ENCODE assay signal across 8 mouse cellular contexts in genomic region chr17:66276778-66277177, GRCm38 (mm10).
DNase-seq lines count a peak whose midpoint lies in the region; ATAC-seq lines count a peak whose summit lies in the region.

No protein-coding gene starts in this region.

- peaks cover 14% of the 10 kb centered on the region for H3K4me1 ChIP-seq in hindbrain, embryonic 16.5 days (ENCODE audit: control insufficient read depth, insufficient read depth, low read depth, low read length)
- peaks cover 22% of the 10 kb centered on the region for H3K4me1 ChIP-seq in neural tube, embryonic 13.5 days (replicated peaks)

- no peak overlapping the region for H3K9ac ChIP-seq in hindbrain, embryonic 16.5 days (ENCODE audit: low read depth, low read length)
- no peak overlapping the region for H3K9ac ChIP-seq in neural tube, embryonic 13.5 days

- peak overlapping the region; percentile 10; the same call in 1 of the 2 replicates for H3K4me2 ChIP-seq in hindbrain, embryonic 16.5 days (ENCODE audit: low read length)
- H3K4me2 ChIP-seq in neural tube, embryonic 13.5 days = peak overlapping the region; percentile 21; the same call in 1 of the 2 replicates

- H3K36me3 ChIP-seq in hindbrain, embryonic 16.5 days (ENCODE audit: control insufficient read depth, insufficient read depth, low read length) = no peaks in the 10 kb centered on the region
- no peaks in the 10 kb centered on the region for H3K36me3 ChIP-seq in neural tube, embryonic 13.5 days

- no peaks in the 10 kb centered on the region for H3K27me3 ChIP-seq in hindbrain, embryonic 16.5 days (replicated peaks; ENCODE audit: control insufficient read depth, insufficient read depth, low read length)
- no peaks in the 10 kb centered on the region for H3K27me3 ChIP-seq in neural tube, embryonic 13.5 days

- peak; percentile 94 for ATAC-seq in hindbrain, embryonic 16.5 days
- ATAC-seq in neural tube, embryonic 13.5 days (ENCODE audit: low read depth) = peak; percentile 86

- H3K4me3 ChIP-seq in hindbrain, embryonic 16.5 days (ENCODE audit: low read length) = no peak overlapping the region
- H3K4me3 ChIP-seq in neural tube, embryonic 13.5 days = no peak overlapping the region

- H3K9me3 ChIP-seq in hindbrain, embryonic 16.5 days (ENCODE audit: control insufficient read depth, low read length) = no peaks in the 10 kb centered on the region
- no peaks in the 10 kb centered on the region for H3K9me3 ChIP-seq in neural tube, embryonic 13.5 days

- H3K27ac ChIP-seq in hindbrain, embryonic 16.5 days (ENCODE audit: low read depth, low read length) = 0 out of 2 replicates have a peak overlapping the region, but pooled peaks have one; percentile 52
- peak overlapping the region; percentile 70 for H3K27ac ChIP-seq in neural tube, embryonic 13.5 days (replicated peaks)

- WGBS in hindbrain, embryonic 16.5 days = 14% methylated on average over 13 of the region's 13 CpGs
- WGBS in neural tube, embryonic 13.5 days = 15% methylated on average over 13 of the region's 13 CpGs

- peak; percentile 2 for DNase-seq in kidney, adult 11 months
- DNase-seq in kidney, adult 18-20 months = no peak
- DNase-seq in frontal cortex, postnatal 14 days (ENCODE audit: low spot score in 2 of 2) = peak; percentile 70 to 78
- peak; percentile 40 to 87 for DNase-seq in left cerebral cortex, adult 8-10 months (ENCODE audit: low spot score in 2 of 2)
- no peak for DNase-seq in spleen, adult 18-20 months
- no peak for DNase-seq in spleen, postnatal 4 days (ENCODE audit: low spot score in 2 of 2)

Comparison
In these comparisons a context has a peak if more than half of its experiments do, and no peak if none do; other contexts are left out.
1. DNase-seq: peak in kidney, adult 11 months (single experiment), frontal cortex, postnatal 14 days (2 of 2) and left cerebral cortex, adult 8-10 months (2 of 2); none in kidney, adult 18-20 months (single experiment), spleen, adult 18-20 months (0 of 2) and spleen, postnatal 4 days (0 of 2).